Mouse (Mus musculus): ENCODE measurements around the gene Abcc3. TPM values are rescaled to one million over a fixed set of nuclear protein-coding genes. Genes with fewer than 3 reads are reported as not detected.

The Abcc3 gene
- total and polyA plus RNA-seq, 2 experiments from 2014 or later, result 0.99 to 3.6 TPM

DNA sequence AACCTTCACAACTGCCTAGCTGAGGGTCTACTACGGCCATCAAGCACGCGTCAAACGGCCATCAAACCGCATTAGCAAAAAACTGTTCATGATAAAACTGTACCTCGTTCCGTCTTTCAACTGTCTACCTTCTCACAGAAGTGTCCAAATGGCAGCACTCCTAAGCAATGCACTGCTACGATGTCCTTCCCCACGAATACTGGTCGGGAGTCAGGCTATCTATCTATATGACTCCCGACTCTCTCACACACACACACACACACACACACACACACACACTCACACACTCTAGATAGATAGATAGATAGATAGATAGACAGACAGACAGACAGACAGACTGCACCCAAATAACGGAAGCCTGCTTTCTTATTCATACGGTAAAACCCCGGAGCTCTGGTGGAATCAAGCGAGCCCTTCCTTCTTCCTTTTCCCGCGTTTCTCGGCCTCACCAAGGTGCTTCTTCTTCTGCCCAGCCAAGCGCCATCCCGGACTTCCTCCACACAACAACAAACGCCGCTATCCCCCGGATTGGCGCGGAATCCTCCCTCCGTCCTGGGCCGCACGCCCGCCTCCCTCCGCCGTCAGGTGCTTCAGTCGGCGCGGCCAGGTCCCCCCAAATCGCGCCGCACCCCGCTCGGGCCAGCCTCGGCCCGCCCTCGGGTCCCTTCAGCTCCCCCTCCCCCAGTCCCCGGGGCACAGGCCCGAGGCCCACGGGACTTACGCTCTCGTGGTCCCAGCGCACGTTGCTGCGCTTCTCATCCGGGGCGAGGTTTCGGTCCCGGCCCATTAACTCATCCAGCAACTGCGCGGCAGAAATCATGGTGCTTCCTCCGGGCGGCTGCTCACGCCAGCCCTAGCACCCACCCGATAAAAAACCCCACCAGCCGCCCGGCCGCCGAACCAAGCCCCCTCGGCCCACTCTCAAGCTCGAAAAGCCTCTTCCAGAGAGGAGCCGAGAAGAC is 71.5 kb downstream of the Abcc3 start:
- Histone ChIP-seq H3K27ac (ENCODE audit: low read depth, low read length) (peak overlapping the region; percentile 99), H3K4me3 (ENCODE audit: low read depth, low read length) (peak overlapping the region; percentile 98), H3K4me2 (ENCODE audit: low read depth, low read length, poor library complexity, severe bottlenecking) (peak overlapping the region; percentile 68), H3K9me3 (ENCODE audit: low read length) (no peaks in the 10 kb centered on the region), H3K4me1 (ENCODE audit: insufficient read depth, low read length) (peaks cover 4% of the 10 kb centered on the region; the same call in 1 of the 2 replicates), H3K9ac (replicated peaks; ENCODE audit: low read length, poor library complexity, severe bottlenecking) (peak overlapping the region; percentile 100), H3K27me3 (ENCODE audit: insufficient read depth, low read length) (no peaks in the 10 kb centered on the region), H3K36me3 (ENCODE audit: insufficient read depth, low read length) (no peaks in the 10 kb centered on the region)
- TF ChIP-seq CTCF (IDR thresholded peaks at IDR 0.05), result no peak
- ATAC-seq (ENCODE audit: low FRiP score) (peak; percentile 80), DNase-seq (ENCODE audit: low spot score) (peak; percentile 57)
- WGBS, result under 1% methylated on average over 66 of the region's 67 CpGs

DNA sequence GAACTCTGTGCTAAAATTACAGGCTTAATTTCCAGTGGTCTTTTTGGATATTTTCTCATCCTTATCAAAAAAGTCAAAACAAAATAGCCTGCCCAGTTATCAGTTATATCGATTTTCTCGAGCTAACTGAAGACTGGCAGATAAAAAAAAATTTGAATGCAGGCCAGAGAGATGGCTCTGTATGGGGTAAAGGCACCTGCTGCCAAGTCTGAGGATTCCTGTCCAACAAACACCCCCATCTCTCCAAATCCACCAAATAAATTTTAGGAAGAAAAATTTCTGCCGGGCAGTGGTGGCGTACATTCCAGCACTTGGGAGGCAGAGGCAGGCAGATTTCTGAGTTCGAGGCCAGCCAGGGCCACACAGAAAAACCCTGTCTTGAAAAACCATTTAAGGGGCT is 74.7 kb downstream of the Abcc3 start:
- 75% methylated on average over 5 of the region's 5 CpGs for WGBS
- no peaks in the 10 kb centered on the region for H3K27me3 ChIP-seq (ENCODE audit: insufficient read depth, low read length)
- H3K27ac ChIP-seq (ENCODE audit: low read depth, low read length), result no peak overlapping the region
- no peak overlapping the region for H3K9ac ChIP-seq (replicated peaks; ENCODE audit: low read length, poor library complexity, severe bottlenecking)
- H3K36me3 ChIP-seq (ENCODE audit: insufficient read depth, low read length), result no peaks in the 10 kb centered on the region
- no peaks in the 10 kb centered on the region for H3K9me3 ChIP-seq (ENCODE audit: low read length)
- DNase-seq (ENCODE audit: low spot score), result no peak
- no peak overlapping the region; the same call in 1 of the 2 replicates for H3K4me2 ChIP-seq (ENCODE audit: low read depth, low read length, poor library complexity, severe bottlenecking)
- no peak for ATAC-seq (ENCODE audit: low FRiP score)
- no peak for TF ChIP-seq CTCF (IDR thresholded peaks at IDR 0.05)
- peaks cover 4% of the 10 kb centered on the region; the same call in 1 of the 2 replicates for H3K4me1 ChIP-seq (ENCODE audit: insufficient read depth, low read length)
- H3K4me3 ChIP-seq (ENCODE audit: low read depth, low read length), result no peak overlapping the region

DNA sequence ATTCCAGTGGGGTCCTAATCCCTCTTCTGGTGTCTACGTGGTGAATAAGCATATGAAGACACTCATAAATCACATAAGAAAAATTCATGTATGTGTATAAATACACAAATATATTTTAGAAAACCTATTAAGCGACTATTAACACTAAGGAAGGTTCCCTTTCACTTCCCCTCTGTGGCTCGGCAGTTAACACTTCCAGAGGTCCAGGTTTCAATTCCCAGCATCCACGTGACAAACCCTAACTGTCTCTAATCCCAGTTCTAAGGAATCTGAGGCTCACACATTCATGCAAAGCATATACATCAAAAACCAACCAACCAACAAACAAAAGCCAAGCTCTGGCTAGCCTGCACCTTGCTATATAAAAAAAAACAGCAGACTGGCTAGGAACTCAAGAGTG is 75.3 kb downstream of the Abcc3 start:
- WGBS, result 40% methylated on average over 4 of the region's 4 CpGs
- no peak overlapping the region; the same call in 1 of the 2 replicates for H3K4me2 ChIP-seq (ENCODE audit: low read depth, low read length, poor library complexity, severe bottlenecking)
- peaks cover 4% of the 10 kb centered on the region; the same call in 1 of the 2 replicates for H3K4me1 ChIP-seq (ENCODE audit: insufficient read depth, low read length)

DNA sequence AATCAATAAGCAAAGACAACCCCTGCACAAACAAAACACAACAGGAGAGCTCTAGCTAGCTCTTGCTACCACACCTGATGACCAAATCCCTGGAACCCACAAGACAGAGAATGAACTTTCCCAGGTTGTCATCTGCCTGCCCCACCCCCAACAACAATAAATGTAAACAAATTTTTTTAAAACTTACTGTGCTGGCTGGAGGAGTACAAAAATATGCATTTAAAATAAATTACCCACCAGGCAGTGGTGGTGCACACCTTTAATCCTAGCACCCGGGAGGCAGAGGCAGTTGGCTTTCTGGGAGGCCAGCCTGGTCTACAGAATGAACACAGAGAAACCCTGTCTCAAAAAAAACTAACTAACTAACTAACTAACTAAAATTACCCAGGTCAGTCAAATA is 75.8 kb downstream of the Abcc3 start:
- Histone ChIP-seq H3K4me3 (ENCODE audit: low read depth, low read length) (no peak overlapping the region), H3K9me3 (ENCODE audit: low read length) (no peaks in the 10 kb centered on the region), H3K27ac (ENCODE audit: low read depth, low read length) (no peak overlapping the region), H3K4me1 (ENCODE audit: insufficient read depth, low read length) (peaks cover 4% of the 10 kb centered on the region; the same call in 1 of the 2 replicates), H3K9ac (replicated peaks; ENCODE audit: low read length, poor library complexity, severe bottlenecking) (no peak overlapping the region), H3K27me3 (ENCODE audit: insufficient read depth, low read length) (no peaks in the 10 kb centered on the region), H3K36me3 (ENCODE audit: insufficient read depth, low read length) (no peaks in the 10 kb centered on the region), H3K4me2 (ENCODE audit: low read depth, low read length, poor library complexity, severe bottlenecking) (no peak overlapping the region)
- no peak for TF ChIP-seq CTCF (IDR thresholded peaks at IDR 0.05)
- ATAC-seq (ENCODE audit: low FRiP score) (no peak), DNase-seq (ENCODE audit: low spot score) (no peak)
- WGBS, result 68% methylated on average over 1 of the region's 1 CpGs

More for the DNA sequence above, 75.3 kb downstream of the Abcc3 start:
- no peaks in the 10 kb centered on the region for H3K27me3 ChIP-seq (ENCODE audit: insufficient read depth, low read length)
- no peak overlapping the region for H3K4me3 ChIP-seq (ENCODE audit: low read depth, low read length)
- H3K27ac ChIP-seq (ENCODE audit: low read depth, low read length), result no peak overlapping the region
- DNase-seq (ENCODE audit: low spot score) (no peak), ATAC-seq (ENCODE audit: low FRiP score) (no peak)
- TF ChIP-seq CTCF (IDR thresholded peaks at IDR 0.05), result no peak
- H3K9ac ChIP-seq (replicated peaks; ENCODE audit: low read length, poor library complexity, severe bottlenecking), result no peak overlapping the region
- H3K9me3 ChIP-seq (ENCODE audit: low read length), result no peaks in the 10 kb centered on the region
- no peaks in the 10 kb centered on the region for H3K36me3 ChIP-seq (ENCODE audit: insufficient read depth, low read length)

DNA sequence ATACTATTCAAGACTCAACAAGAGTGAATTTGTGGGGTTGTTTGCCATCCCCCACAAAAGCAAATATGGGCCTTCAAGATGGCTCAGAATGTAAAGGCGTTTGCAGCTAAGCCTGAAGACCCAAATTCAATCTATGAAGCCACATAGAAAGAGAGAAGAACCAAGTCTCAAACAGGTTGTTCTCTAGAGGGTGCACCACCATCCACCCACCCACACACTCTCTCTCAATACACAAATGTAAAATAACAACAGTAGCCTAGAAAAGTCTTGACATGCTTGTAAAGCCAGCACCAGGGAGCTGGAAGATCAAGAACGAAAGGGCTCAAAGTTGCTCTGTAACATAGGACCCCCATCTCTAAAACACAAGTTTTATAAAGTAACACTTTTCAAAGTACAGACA is 76.3 kb downstream of the Abcc3 start:
- Histone ChIP-seq H3K36me3 (ENCODE audit: insufficient read depth, low read length) (no peaks in the 10 kb centered on the region), H3K4me2 (ENCODE audit: low read depth, low read length, poor library complexity, severe bottlenecking) (no peak overlapping the region), H3K9me3 (ENCODE audit: low read length) (no peaks in the 10 kb centered on the region), H3K27me3 (ENCODE audit: insufficient read depth, low read length) (no peaks in the 10 kb centered on the region), H3K27ac (ENCODE audit: low read depth, low read length) (no peak overlapping the region), H3K4me1 (ENCODE audit: insufficient read depth, low read length) (peaks cover 4% of the 10 kb centered on the region; the same call in 1 of the 2 replicates), H3K4me3 (ENCODE audit: low read depth, low read length) (no peak overlapping the region), H3K9ac (replicated peaks; ENCODE audit: low read length, poor library complexity, severe bottlenecking) (no peak overlapping the region)
- DNase-seq (ENCODE audit: low spot score) (no peak), ATAC-seq (ENCODE audit: low FRiP score) (no peak)
- no peak for TF ChIP-seq CTCF (IDR thresholded peaks at IDR 0.05)
- WGBS, result 83% methylated on average over 2 of the region's 2 CpGs

DNA sequence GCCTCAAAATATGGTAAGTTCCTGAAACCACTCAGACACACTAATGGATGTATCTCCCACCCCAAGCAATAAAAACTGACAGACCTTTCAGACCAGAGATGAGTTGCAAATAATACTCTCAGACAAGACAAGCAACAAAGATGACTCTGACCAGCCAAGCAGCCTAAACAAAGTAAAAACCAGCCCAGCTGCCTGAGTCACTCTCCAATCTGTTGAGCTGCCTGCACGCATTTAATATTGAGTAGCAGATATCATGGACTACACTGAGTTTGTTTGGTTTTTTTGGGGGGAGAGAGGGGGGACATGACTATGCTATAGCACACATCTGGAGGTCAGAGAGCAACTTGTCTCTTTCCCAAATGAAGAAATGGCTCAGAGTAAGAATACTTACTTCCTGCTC is 77.5 kb downstream of the Abcc3 start:
- Histone ChIP-seq H3K4me1 (ENCODE audit: insufficient read depth, low read length) (peaks cover 4% of the 10 kb centered on the region; the same call in 1 of the 2 replicates), H3K4me3 (ENCODE audit: low read depth, low read length) (no peak overlapping the region), H3K36me3 (ENCODE audit: insufficient read depth, low read length) (no peaks in the 10 kb centered on the region), H3K4me2 (ENCODE audit: low read depth, low read length, poor library complexity, severe bottlenecking) (no peak overlapping the region), H3K27ac (ENCODE audit: low read depth, low read length) (no peak overlapping the region), H3K9ac (replicated peaks; ENCODE audit: low read length, poor library complexity, severe bottlenecking) (no peak overlapping the region), H3K9me3 (ENCODE audit: low read length) (no peaks in the 10 kb centered on the region), H3K27me3 (ENCODE audit: insufficient read depth, low read length) (no peaks in the 10 kb centered on the region)
- ATAC-seq (ENCODE audit: low FRiP score), result no peak
- WGBS, result 63% methylated on average over 1 of the region's 1 CpGs
- DNase-seq (ENCODE audit: low spot score), result no peak
- no peak for TF ChIP-seq CTCF (IDR thresholded peaks at IDR 0.05)
